Mouse (Mus musculus): ENCODE data around the gene Cryz.

The Cryz gene

GRCm38 (mm10) chr3:154670584-154670983, 74.1 kb downstream of the Cryz start:
- DNase-seq (ENCODE audit: low spot score in 2 of 2): no peak

DNA sequence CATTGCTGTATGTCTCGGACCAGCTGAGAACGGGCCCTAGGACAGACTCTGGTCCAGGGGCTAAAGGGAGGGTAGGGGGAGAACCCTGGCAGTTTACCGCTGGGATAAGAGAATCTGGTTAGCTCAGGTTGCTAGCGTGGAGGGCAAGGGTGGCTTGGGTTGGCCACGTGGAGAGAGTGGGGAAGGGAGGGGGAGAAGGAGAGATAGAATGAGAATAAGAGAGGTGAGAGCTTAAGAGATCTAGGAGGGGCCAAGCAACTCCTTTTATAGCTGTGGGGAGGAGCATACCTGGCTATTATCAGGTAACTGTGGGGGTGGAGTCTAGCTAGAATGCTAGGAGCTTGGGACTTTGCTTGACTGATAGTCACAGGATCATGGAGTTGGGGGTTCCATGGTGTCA, 74.5 kb downstream of the Cryz start:
- no peak for DNase-seq (ENCODE audit: low spot score in 2 of 2)
